Mouse (Mus musculus) heart, embryonic 12.5 days (tissue): Measurements from ENCODE around the gene Dcaf4. TPM values are rescaled to one million over a fixed set of nuclear protein-coding genes. Genes with fewer than 3 reads are reported as not detected.

Source experiments
- ATAC-seq: fragments of 200-750 bp; cut with Nextera tagmentation; 2 replicates; pipeline ENCODE4 v1.8.0; 2017; ENCODE audit warnings: moderate TSS enrichment, moderate library complexity; ENCODE audit not compliant: insufficient number of reproducible peaks, low FRiP score
- H3K27ac ChIP-seq: fragments of 300-500 bp; sonication (generic); 2 replicates; pipeline ENCODE4 v1.5.1; 2016; ENCODE audit warnings: mild to moderate bottlenecking, moderate library complexity; ENCODE audit not compliant: poor library complexity, severe bottlenecking
- H3K27me3 ChIP-seq: fragments of 300-500 bp; sonication (generic); replicated peaks from 2 replicates; pipeline ENCODE4 v1.6.1; 2016; ENCODE audit warnings: mild to moderate bottlenecking, moderate library complexity
- H3K36me3 ChIP-seq: fragments of 300-500 bp; sonication (generic); 2 replicates; pipeline ENCODE4 v1.6.1; 2016; ENCODE audit warnings: mild to moderate bottlenecking, moderate library complexity
- H3K4me1 ChIP-seq: fragments of 300-500 bp; sonication (generic); replicated peaks from 2 replicates; pipeline ENCODE4 v1.6.1; 2016; ENCODE audit warnings: mild to moderate bottlenecking
- H3K4me2 ChIP-seq: fragments of 300-500 bp; sonication (generic); 2 replicates; pipeline ENCODE4 v1.6.1; 2016; ENCODE audit warnings: mild to moderate bottlenecking, moderate library complexity
- H3K4me3 ChIP-seq: fragments of 300-500 bp; sonication (generic); 2 replicates; pipeline ENCODE4 v1.5.1; 2016; ENCODE audit warnings: mild to moderate bottlenecking
- H3K9ac ChIP-seq: fragments of 300-500 bp; sonication (generic); 2 replicates; pipeline ENCODE4 v1.6.1; 2016; ENCODE audit warnings: mild to moderate bottlenecking, moderate library complexity
- H3K9me3 ChIP-seq: fragments of 300-500 bp; sonication (generic); replicated peaks from 2 replicates; pipeline ENCODE4 v1.6.1; 2016; ENCODE audit warnings: mild to moderate bottlenecking, moderate library complexity
- WGBS: fragments of 180-500 bp; shearing (Covaris S2); methylation state at CpG from one replicate; pipeline ENCODE4 v1.1.7; 2016; 5-methylcytosine and 5-hydroxymethylcytosine counted together
- polyA plus RNA-seq: library from polyadenylated mRNA; unstranded; fragments of >200 nt; fragmentation: Nextera tagmentation; extraction: Ambion mirVana; gene quantifications from 2 replicates; pipeline ENCODE4 v1.2.1, GENCODE M21; 2016

Gene Dcaf4
- polyA plus RNA-seq, 1 experiment from 2014 or later = 22.7 TPM

- Histone ChIP-seq H3K4me2 (no peak overlapping the region), H3K9me3 (no peaks in the 10 kb centered on the region), H3K9ac (no peak overlapping the region), H3K36me3 (peaks cover 51% of the 10 kb centered on the region), H3K4me1 (peaks cover 32% of the 10 kb centered on the region), H3K27me3 (no peaks in the 10 kb centered on the region), H3K27ac (no peak overlapping the region), H3K4me3 (no peak overlapping the region)
- whole genome bisulfite sequencing = 87% methylated on average over 3 of the region's 3 CpGs
- ATAC-seq = no peak
Measured at GRCm38 (mm10) chr12:83580283-83580682, 60.0 kb downstream of the Dcaf4 start.

- 64% methylated on average over 4 of the region's 4 CpGs for WGBS
- Histone ChIP-seq H3K27me3 (no peaks in the 10 kb centered on the region), H3K27ac (no peak overlapping the region), H3K4me2 (no peak overlapping the region), H3K4me1 (peaks cover 32% of the 10 kb centered on the region), H3K9me3 (no peaks in the 10 kb centered on the region), H3K36me3 (peaks cover 52% of the 10 kb centered on the region), H3K4me3 (no peak overlapping the region), H3K9ac (no peak overlapping the region)
- ATAC-seq = no peak
Measured at GRCm38 (mm10) chr12:83582106-83582505, 61.8 kb downstream of the Dcaf4 start.

GRCm38 (mm10) chr12:83582747-83583146 is 62.5 kb downstream of the Dcaf4 start:
- Histone ChIP-seq H3K9ac (no peak overlapping the region), H3K4me3 (no peak overlapping the region), H3K27me3 (no peaks in the 10 kb centered on the region), H3K4me2 (no peak overlapping the region), H3K27ac (no peak overlapping the region), H3K4me1 (peaks cover 32% of the 10 kb centered on the region), H3K36me3 (peaks cover 53% of the 10 kb centered on the region), H3K9me3 (no peaks in the 10 kb centered on the region)
- no peak for ATAC-seq
- 86% methylated on average over 4 of the region's 4 CpGs for WGBS

- H3K4me1 ChIP-seq = 0 out of 2 replicates have a peak, but pooled peaks cover 4% of the 10 kb centered on the region
- H3K36me3 ChIP-seq = peaks cover 84% of the 10 kb centered on the region
- no peak for ATAC-seq
- no peak overlapping the region for H3K9ac ChIP-seq
- no peak overlapping the region for H3K4me3 ChIP-seq
- WGBS = 88% methylated on average over 5 of the region's 5 CpGs
- H3K9me3 ChIP-seq = no peaks in the 10 kb centered on the region
- no peak overlapping the region for H3K27ac ChIP-seq
- H3K27me3 ChIP-seq = no peaks in the 10 kb centered on the region
- no peak overlapping the region for H3K4me2 ChIP-seq
Measured at GRCm38 (mm10) chr12:83586628-83587027, 66.4 kb downstream of the Dcaf4 start.

Other genes with a start within 250 kb of the Dcaf4 start
- gene Dpf3, start 32.8 kb upstream of the Dcaf4 start, polyA plus RNA-seq = 27.1 and 31.2 TPM in 2 replicates
- 16.3 and 19.2 TPM in 2 replicates for gene Zfyve1, start 76.8 kb downstream of the Dcaf4 start, polyA plus RNA-seq
- gene Rbm25, start 110.8 kb downstream of the Dcaf4 start, polyA plus RNA-seq = 176 and 187 TPM in 2 replicates
- 48.9 and 52.4 TPM in 2 replicates for gene Psen1, start 167.7 kb downstream of the Dcaf4 start, polyA plus RNA-seq
- 0.22 and 0.23 TPM in 2 replicates for gene Papln, start 243.2 kb downstream of the Dcaf4 start, polyA plus RNA-seq